In the genomic region with DNA sequence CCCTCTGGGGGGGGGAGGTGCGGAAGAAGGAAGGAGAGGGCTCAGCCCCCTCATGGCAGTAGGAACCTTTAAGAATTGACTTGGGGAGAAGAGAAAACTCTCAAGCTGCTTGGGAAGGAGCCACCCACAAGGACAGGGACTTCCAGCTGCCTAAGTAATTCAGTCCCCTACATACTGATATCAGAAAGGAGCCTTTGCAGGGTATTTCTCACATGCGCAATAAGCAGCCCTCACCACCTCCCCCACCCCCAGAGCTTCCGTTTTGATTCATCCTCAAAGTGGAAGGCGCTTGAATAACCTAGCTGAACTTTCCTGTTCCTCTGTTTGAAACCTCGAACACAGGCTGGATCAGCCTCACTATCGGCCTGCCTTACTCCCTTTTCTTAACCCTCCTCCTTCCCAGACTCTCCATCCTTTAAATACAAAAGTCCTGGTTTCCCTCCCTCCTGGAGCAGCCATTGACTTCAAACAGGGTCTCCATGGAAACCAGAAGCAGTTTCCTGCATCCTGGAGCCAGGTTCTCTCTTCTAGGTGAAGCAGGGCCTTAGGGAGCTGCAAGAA, we compare ENCODE assay signal across 8 mouse cellular contexts.
DNase-seq lines count a peak whose midpoint lies in the region; ATAC-seq and TF ChIP-seq lines count a peak whose summit lies in the region.

No protein-coding gene starts in this region.

- TF ChIP-seq EP300 in heart, adult 2 months (IDR thresholded peaks at IDR 0.05; ENCODE audit: insufficient read depth, low read depth, low read length): no peak

- H3K27me3 ChIP-seq in heart, embryonic 13.5 days (replicated peaks): no peaks in the 10 kb centered on the region
- no peaks in the 10 kb centered on the region for H3K27me3 ChIP-seq in heart, adult 2 months (ENCODE audit: control insufficient read depth, insufficient read depth, low read length)
- H3K27me3 ChIP-seq in cerebellum, adult 2 months (ENCODE audit: control insufficient read depth, insufficient read depth, low read length): no peaks in the 10 kb centered on the region

- no peaks in the 10 kb centered on the region for H3K36me3 ChIP-seq in heart, embryonic 13.5 days
- no peaks in the 10 kb centered on the region for H3K36me3 ChIP-seq in heart, adult 2 months (ENCODE audit: control insufficient read depth, insufficient read depth, low read length)

- TF ChIP-seq CTCF in heart, adult 2 months (IDR thresholded peaks at IDR 0.05): no peak
- no peak for TF ChIP-seq CTCF in cerebellum, adult 2 months (IDR thresholded peaks at IDR 0.05; ENCODE audit: borderline replicate concordance, insufficient read depth, low read depth, low read length)
- TF ChIP-seq CTCF in olfactory bulb, adult 2 months (IDR thresholded peaks at IDR 0.05; ENCODE audit: insufficient read depth, low read depth, low read length): no peak

- intact Hi-C loops in heart, adult 2 months (cut with DNase I): no loop called here

- peak overlapping the region; percentile 58 for H3K4me2 ChIP-seq in heart, embryonic 13.5 days

- H3K9ac ChIP-seq in heart, embryonic 13.5 days: no peak overlapping the region
- no peak overlapping the region for H3K9ac ChIP-seq in heart, adult 2 months (ENCODE audit: low read depth, low read length)

- ATAC-seq in heart, embryonic 13.5 days (ENCODE audit: extremely low read depth, insufficient number of reproducible peaks, low FRiP score, low TSS enrichment): no peak
- ATAC-seq in monocyte, adult 5-6 weeks (replicated peaks; ENCODE audit: insufficient number of reproducible peaks, low FRiP score, low TSS enrichment, poor library complexity, severe bottlenecking): no peak

- no peak for DNase-seq in heart, adult 2 months
- peak; percentile 55 to 57 for DNase-seq in cerebellum, adult 2 months
- peak; percentile 41 to 51 for DNase-seq in frontal cortex, postnatal 14 days (ENCODE audit: low spot score in 2 of 2)
- DNase-seq in left cerebral cortex, adult 18-20 months (ENCODE audit: low spot score in 2 of 2): peak; percentile 25 to 43
- no peak for DNase-seq in lung, postnatal 14 days

- peak overlapping the region; percentile 6 for H3K4me3 ChIP-seq in heart, embryonic 13.5 days
- H3K4me3 ChIP-seq in heart, adult 2 months: no peak overlapping the region
- peak overlapping the region; percentile 34 for H3K4me3 ChIP-seq in cerebellum, adult 2 months (replicated peaks; ENCODE audit: insufficient read depth, low read depth, low read length)
- H3K4me3 ChIP-seq in olfactory bulb, adult 2 months (ENCODE audit: insufficient read depth, low read depth, low read length): peak overlapping the region; percentile 28; the same call in 1 of the 2 replicates

- no peak for TF ChIP-seq POLR2A in heart, adult 2 months (IDR thresholded peaks at IDR 0.05; ENCODE audit: insufficient read depth, low read depth, low read length)
- no peak for TF ChIP-seq POLR2A in cerebellum, adult 2 months (IDR thresholded peaks at IDR 0.05; ENCODE audit: borderline replicate concordance, insufficient read depth, low read length)
- TF ChIP-seq POLR2A in olfactory bulb, adult 2 months (IDR thresholded peaks at IDR 0.05; ENCODE audit: insufficient read depth, low read depth, low read length): no peak

- H3K27ac ChIP-seq in heart, embryonic 13.5 days (replicated peaks): peak overlapping the region; percentile 37; the same call in 1 of the 2 replicates
- H3K27ac ChIP-seq in heart, adult 2 months: no peak overlapping the region
- no peak overlapping the region; the same call in 1 of the 2 replicates for H3K27ac ChIP-seq in cerebellum, adult 2 months (ENCODE audit: insufficient read depth, low read length)
- H3K27ac ChIP-seq in olfactory bulb, adult 2 months (ENCODE audit: insufficient read depth, low read depth, low read length): peak overlapping the region; percentile 75

- no peaks in the 10 kb centered on the region for H3K79me2 ChIP-seq in heart, adult 2 months (replicated peaks; ENCODE audit: control insufficient read depth, insufficient read depth, low read length)

- peaks cover 15% of the 10 kb centered on the region for H3K4me1 ChIP-seq in heart, embryonic 13.5 days
- no peaks in the 10 kb centered on the region; the same call in 1 of the 2 replicates for H3K4me1 ChIP-seq in heart, adult 2 months (ENCODE audit: control insufficient read depth, insufficient read depth, low read length)
- H3K4me1 ChIP-seq in cerebellum, adult 2 months (ENCODE audit: control insufficient read depth, insufficient read depth, low read length): no peaks in the 10 kb centered on the region
- no peaks in the 10 kb centered on the region; the same call in 1 of the 2 replicates for H3K4me1 ChIP-seq in olfactory bulb, adult 2 months (ENCODE audit: control insufficient read depth, insufficient read depth, low read length)

- peaks cover 6% of the 10 kb centered on the region; the same call in 1 of the 2 replicates for H3K9me3 ChIP-seq in heart, embryonic 13.5 days

- 15% methylated on average over 6 of the region's 6 CpGs for WGBS in heart, embryonic 13.5 days
- 27% methylated on average over 6 of the region's 6 CpGs for WGBS in heart, adult 2 months
- 12% methylated on average over 6 of the region's 6 CpGs for whole genome bisulfite sequencing in cerebellum, adult 2 months
- WGBS in olfactory bulb, adult 2 months: 3% methylated on average over 6 of the region's 6 CpGs

Comparison
In these comparisons a context has a peak if more than half of its experiments do, and no peak if none do; other contexts are left out.
1. H3K27ac ChIP-seq: peak in heart, embryonic 13.5 days (single experiment) and olfactory bulb, adult 2 months (single experiment); none in heart, adult 2 months (single experiment) and cerebellum, adult 2 months (single experiment).
2. DNase-seq: peak in cerebellum, adult 2 months (2 of 2), frontal cortex, postnatal 14 days (2 of 2) and left cerebral cortex, adult 18-20 months (2 of 2); none in heart, adult 2 months (0 of 2) and lung, postnatal 14 days (single experiment).